Mouse (Mus musculus): Measurements from ENCODE around the gene Inf2. TPM values are rescaled to one million over a fixed set of nuclear protein-coding genes. Genes with fewer than 3 reads are reported as not detected.

The Inf2 gene
- total and polyA plus RNA-seq, 2 experiments from 2014 or later: 2.7 to 17.1 TPM

DNA sequence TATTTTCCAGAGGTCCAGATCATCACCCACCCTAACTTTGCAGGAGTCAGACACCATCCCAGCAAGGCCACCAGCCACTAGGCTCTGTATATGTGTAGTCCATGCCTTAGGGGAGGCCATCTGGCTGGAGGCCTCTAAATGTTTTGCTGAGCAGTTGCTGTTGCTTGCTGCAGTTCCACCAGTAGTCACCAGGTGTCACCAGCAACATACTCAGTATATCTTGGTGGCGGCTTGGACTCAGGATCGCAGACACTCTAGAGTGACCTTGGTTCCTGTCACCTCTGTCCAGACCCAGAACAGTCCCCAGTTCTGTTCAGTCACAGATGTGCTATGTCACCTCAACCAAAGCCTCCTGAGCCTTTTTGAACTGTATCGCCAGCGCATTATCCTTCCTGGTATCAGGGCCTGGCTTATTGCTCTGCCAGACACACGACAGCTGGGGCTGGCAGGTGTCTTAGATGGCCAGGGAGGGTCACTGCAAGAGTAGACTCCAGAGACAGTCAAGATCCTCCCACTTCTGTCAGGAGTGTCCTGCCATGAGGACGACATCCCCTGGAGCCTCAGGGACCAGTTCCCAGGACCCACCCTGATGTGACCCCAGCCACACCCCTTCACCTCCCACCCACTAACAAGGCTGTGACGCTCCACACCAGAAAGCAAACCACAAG is 64.7 kb downstream of the Inf2 start:
- peak; percentile 89 for DNase-seq (ENCODE audit: low spot score)
- no peak overlapping the region for H3K4me3 ChIP-seq (ENCODE audit: low read depth, low read length)
- peaks cover 3% of the 10 kb centered on the region; the same call in 1 of the 2 replicates for H3K4me1 ChIP-seq (ENCODE audit: control insufficient read depth, insufficient read depth)
- TF ChIP-seq EP300 (IDR thresholded peaks at IDR 0.05; ENCODE audit: low read depth): no peak
- peak; percentile 99 for TF ChIP-seq CTCF (IDR thresholded peaks at IDR 0.05; ENCODE audit: low read depth)
- peak overlapping the region; percentile 79 for H3K27ac ChIP-seq (ENCODE audit: low read depth)
- no peaks in the 10 kb centered on the region for H3K9me3 ChIP-seq (replicated peaks; ENCODE audit: control insufficient read depth, low read length)
- no peaks in the 10 kb centered on the region for H3K27me3 ChIP-seq (ENCODE audit: control insufficient read depth, insufficient read depth, low read length)
- H3K4me2 ChIP-seq (ENCODE audit: low read depth, low read length): no peak overlapping the region
- peaks cover 61% of the 10 kb centered on the region for H3K36me3 ChIP-seq (replicated peaks; ENCODE audit: control insufficient read depth, insufficient read depth, low read length)
- H3K9ac ChIP-seq (replicated peaks; ENCODE audit: low read depth, low read length): no peak overlapping the region
- 18% methylated on average over 7 of the region's 7 CpGs for WGBS
- peak; percentile 88 for ATAC-seq (ENCODE audit: insufficient read depth, low read depth)

DNA sequence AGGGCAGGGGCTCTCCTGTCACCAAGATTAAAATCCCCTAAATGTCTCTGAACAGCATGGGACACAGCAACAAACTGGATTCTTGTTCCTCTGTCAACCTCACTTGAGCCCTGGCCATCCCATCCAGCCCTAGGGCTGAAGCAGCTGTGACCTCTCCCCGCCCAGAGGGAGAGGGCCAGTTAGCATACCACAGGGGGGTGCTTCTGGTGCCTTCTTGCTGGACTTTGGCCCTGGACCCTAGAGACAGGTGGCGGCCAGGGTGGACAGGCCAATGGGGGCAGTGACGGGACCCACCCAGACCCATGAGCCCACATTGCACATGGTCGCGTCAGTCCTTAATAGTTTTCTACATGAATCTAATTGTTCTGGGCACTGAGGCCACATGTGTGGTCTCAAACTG is 65.5 kb downstream of the Inf2 start:
- WGBS: 82% methylated on average over 5 of the region's 5 CpGs
- no peak for ATAC-seq (ENCODE audit: insufficient read depth, low read depth)
- Histone ChIP-seq H3K4me3 (ENCODE audit: low read depth, low read length) (no peak overlapping the region), H3K27me3 (ENCODE audit: control insufficient read depth, insufficient read depth, low read length) (no peaks in the 10 kb centered on the region), H3K4me2 (ENCODE audit: low read depth, low read length) (no peak overlapping the region), H3K4me1 (ENCODE audit: control insufficient read depth, insufficient read depth) (peaks cover 3% of the 10 kb centered on the region; the same call in 1 of the 2 replicates), H3K36me3 (replicated peaks; ENCODE audit: control insufficient read depth, insufficient read depth, low read length) (peaks cover 67% of the 10 kb centered on the region), H3K27ac (ENCODE audit: low read depth) (peak overlapping the region; percentile 79), H3K9ac (replicated peaks; ENCODE audit: low read depth, low read length) (no peak overlapping the region), H3K9me3 (replicated peaks; ENCODE audit: control insufficient read depth, low read length) (no peaks in the 10 kb centered on the region)
- no peak for DNase-seq (ENCODE audit: low spot score)
- TF ChIP-seq EP300 (IDR thresholded peaks at IDR 0.05; ENCODE audit: low read depth) (no peak), CTCF (IDR thresholded peaks at IDR 0.05; ENCODE audit: low read depth) (no peak)

GRCm38 (mm10) chr12:112658619-112659018 is 70.0 kb downstream of the Inf2 start:
- no peaks in the 10 kb centered on the region for H3K9me3 ChIP-seq (replicated peaks; ENCODE audit: control insufficient read depth, low read length)
- 70% methylated on average over 7 of the region's 7 CpGs for WGBS
- H3K4me2 ChIP-seq (ENCODE audit: low read depth, low read length): no peak overlapping the region
- H3K27ac ChIP-seq (ENCODE audit: low read depth): no peak overlapping the region
- H3K36me3 ChIP-seq (replicated peaks; ENCODE audit: control insufficient read depth, insufficient read depth, low read length): peaks cover 88% of the 10 kb centered on the region
- H3K4me1 ChIP-seq (ENCODE audit: control insufficient read depth, insufficient read depth): peaks cover 14% of the 10 kb centered on the region
- ATAC-seq (ENCODE audit: insufficient read depth, low read depth) (no peak), DNase-seq (ENCODE audit: low spot score) (no peak)
- TF ChIP-seq EP300 (IDR thresholded peaks at IDR 0.05; ENCODE audit: low read depth) (no peak), CTCF (IDR thresholded peaks at IDR 0.05; ENCODE audit: low read depth) (no peak)
- H3K27me3 ChIP-seq (ENCODE audit: control insufficient read depth, insufficient read depth, low read length): no peaks in the 10 kb centered on the region
- H3K4me3 ChIP-seq (ENCODE audit: low read depth, low read length): no peak overlapping the region
- H3K9ac ChIP-seq (replicated peaks; ENCODE audit: low read depth, low read length): no peak overlapping the region

DNA sequence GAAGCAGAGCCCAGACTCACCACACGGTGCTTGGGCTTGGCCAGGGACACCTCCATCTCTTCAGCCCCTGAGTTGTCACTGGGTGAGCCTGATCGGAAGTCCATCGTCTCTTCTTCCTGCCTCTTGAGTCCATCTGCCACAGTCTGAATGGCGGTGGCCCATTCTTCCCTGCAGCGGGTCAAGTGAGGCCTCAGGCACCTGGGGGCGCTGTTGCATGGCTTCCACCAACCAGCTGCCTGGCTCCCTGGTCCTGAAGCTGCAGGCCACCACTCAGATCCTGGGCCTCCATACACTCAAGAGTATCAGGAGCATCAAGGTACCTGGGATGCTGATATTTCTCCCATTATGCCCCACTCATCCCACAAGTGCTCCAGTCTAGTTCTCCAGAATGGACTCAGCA is 70.5 kb downstream of the Inf2 start:
- DNase-seq (ENCODE audit: low spot score): no peak
- Histone ChIP-seq H3K27me3 (ENCODE audit: control insufficient read depth, insufficient read depth, low read length) (no peaks in the 10 kb centered on the region), H3K4me3 (ENCODE audit: low read depth, low read length) (no peak overlapping the region), H3K4me2 (ENCODE audit: low read depth, low read length) (no peak overlapping the region), H3K4me1 (ENCODE audit: control insufficient read depth, insufficient read depth) (peaks cover 14% of the 10 kb centered on the region), H3K27ac (ENCODE audit: low read depth) (no peak overlapping the region), H3K36me3 (replicated peaks; ENCODE audit: control insufficient read depth, insufficient read depth, low read length) (peaks cover 91% of the 10 kb centered on the region), H3K9me3 (replicated peaks; ENCODE audit: control insufficient read depth, low read length) (no peaks in the 10 kb centered on the region), H3K9ac (replicated peaks; ENCODE audit: low read depth, low read length) (no peak overlapping the region)
- no peak for ATAC-seq (ENCODE audit: insufficient read depth, low read depth)
- peak; percentile 44 for TF ChIP-seq CTCF (IDR thresholded peaks at IDR 0.05; ENCODE audit: low read depth)
- no peak for TF ChIP-seq EP300 (IDR thresholded peaks at IDR 0.05; ENCODE audit: low read depth)
- WGBS: 73% methylated on average over 6 of the region's 6 CpGs

GRCm38 (mm10) chr12:112660576-112661326 is 72.2 kb downstream of the Inf2 start:
- peaks cover 25% of the 10 kb centered on the region for H3K4me1 ChIP-seq (ENCODE audit: control insufficient read depth, insufficient read depth)
- peaks cover 80% of the 10 kb centered on the region for H3K36me3 ChIP-seq (replicated peaks; ENCODE audit: control insufficient read depth, insufficient read depth, low read length)
- H3K9ac ChIP-seq (replicated peaks; ENCODE audit: low read depth, low read length): peak overlapping the region; percentile 25; the same call in 1 of the 2 replicates
- ATAC-seq (ENCODE audit: insufficient read depth, low read depth) (peak; percentile 54), DNase-seq (ENCODE audit: low spot score) (no peak)
- no peak overlapping the region for H3K4me3 ChIP-seq (ENCODE audit: low read depth, low read length)
- no peak for TF ChIP-seq CTCF (IDR thresholded peaks at IDR 0.05; ENCODE audit: low read depth)
- WGBS: 21% methylated on average over 5 of the region's 5 CpGs
- H3K4me2 ChIP-seq (ENCODE audit: low read depth, low read length): no peak overlapping the region
- H3K27ac ChIP-seq (ENCODE audit: low read depth): peak overlapping the region; percentile 62
- H3K9me3 ChIP-seq (replicated peaks; ENCODE audit: control insufficient read depth, low read length): no peaks in the 10 kb centered on the region
- H3K27me3 ChIP-seq (ENCODE audit: control insufficient read depth, insufficient read depth, low read length): no peaks in the 10 kb centered on the region
